Mouse (Mus musculus): ENCODE measurements around the gene Zfp654. TPM values are rescaled to one million over a fixed set of nuclear protein-coding genes. Genes with fewer than 3 reads are reported as not detected.

The Zfp654 gene
- polyA plus RNA-seq, 1 experiment from 2014 or later = 5.5 TPM

DNA sequence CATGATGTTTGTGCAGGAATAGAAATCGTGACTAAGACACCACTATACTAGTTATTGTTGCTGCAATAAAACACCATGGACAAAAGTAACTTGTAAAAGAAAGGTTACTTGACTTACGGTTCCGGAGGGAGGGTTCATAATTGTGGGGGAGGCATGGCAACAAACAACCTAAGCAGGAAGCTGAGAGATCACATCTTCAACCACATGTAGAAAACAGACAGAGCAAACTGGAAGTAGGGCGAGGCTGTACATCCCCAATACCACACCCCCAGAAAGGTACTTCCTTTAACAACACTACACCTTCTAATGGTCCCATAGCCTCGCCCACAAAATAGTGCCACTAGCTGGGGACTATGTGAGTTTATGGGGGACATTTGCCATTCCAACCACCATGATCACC, 51.1 kb downstream of the Zfp654 start:
- Histone ChIP-seq H3K9me3 (replicated peaks) (no peaks in the 10 kb centered on the region), H3K27ac (replicated peaks) (no peak overlapping the region), H3K36me3 (peaks cover 12% of the 10 kb centered on the region), H3K27me3 (ENCODE audit: low read depth, poor library complexity, severe bottlenecking) (no peaks in the 10 kb centered on the region), H3K4me1 (no peaks in the 10 kb centered on the region), H3K4me3 (no peak overlapping the region)
- WGBS = 95% methylated on average over 5 of the region's 5 CpGs
- no peak for DNase-seq (ENCODE audit: low spot score)

DNA sequence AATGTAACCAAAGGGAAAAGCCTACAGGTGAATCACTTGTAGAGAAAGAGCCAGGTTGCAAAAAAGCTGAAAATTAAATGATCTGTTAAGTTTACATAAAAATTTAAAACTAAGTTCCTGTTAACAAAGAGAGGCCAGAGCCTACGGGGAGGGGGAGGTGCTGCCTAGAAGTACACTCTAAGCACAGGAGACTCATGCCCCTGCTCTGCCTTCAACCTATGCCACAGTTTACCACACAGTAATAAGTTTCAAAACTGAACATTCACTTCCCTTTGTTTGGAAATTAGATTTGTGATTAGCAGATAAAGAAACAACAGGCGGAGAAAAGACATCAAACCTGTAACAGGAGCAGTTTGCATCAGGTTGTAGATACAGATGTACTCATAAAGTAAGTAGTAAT, 56.6 kb downstream of the Zfp654 start:
- 92% methylated on average over 2 of the region's 2 CpGs for WGBS
- no peak for DNase-seq (ENCODE audit: low spot score)
- H3K4me3 ChIP-seq = no peak overlapping the region
- H3K27ac ChIP-seq (replicated peaks) = no peak overlapping the region
- no peaks in the 10 kb centered on the region for H3K4me1 ChIP-seq
- peaks cover 7% of the 10 kb centered on the region for H3K36me3 ChIP-seq
- H3K9me3 ChIP-seq (replicated peaks) = no peaks in the 10 kb centered on the region
- H3K27me3 ChIP-seq (ENCODE audit: low read depth, poor library complexity, severe bottlenecking) = no peaks in the 10 kb centered on the region

DNA sequence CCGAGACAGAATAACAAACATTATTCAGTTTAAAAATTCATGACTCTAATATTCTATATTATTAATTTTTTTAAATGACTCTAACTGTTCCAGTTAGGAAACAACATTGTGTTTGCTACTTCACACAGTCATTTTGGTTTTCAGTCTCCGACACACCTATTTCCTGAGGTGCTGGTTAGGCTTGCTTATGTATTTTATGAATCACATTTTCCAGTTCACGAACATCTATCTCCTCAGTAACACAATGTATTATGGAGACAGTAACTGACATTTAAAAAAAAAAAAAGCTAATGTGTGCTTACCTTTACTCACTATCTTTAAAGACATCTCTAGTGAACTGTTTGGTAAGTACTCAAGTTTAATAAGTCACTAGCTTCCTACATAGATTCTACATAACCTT, 61.7 kb downstream of the Zfp654 start:
- Histone ChIP-seq H3K4me3 (no peak overlapping the region), H3K27me3 (ENCODE audit: low read depth, poor library complexity, severe bottlenecking) (no peaks in the 10 kb centered on the region), H3K27ac (replicated peaks) (no peak overlapping the region), H3K9me3 (replicated peaks) (no peaks in the 10 kb centered on the region), H3K36me3 (peaks cover 29% of the 10 kb centered on the region), H3K4me1 (no peaks in the 10 kb centered on the region)
- DNase-seq (ENCODE audit: low spot score) = no peak
- 97% methylated on average over 3 of the region's 3 CpGs for WGBS

DNA sequence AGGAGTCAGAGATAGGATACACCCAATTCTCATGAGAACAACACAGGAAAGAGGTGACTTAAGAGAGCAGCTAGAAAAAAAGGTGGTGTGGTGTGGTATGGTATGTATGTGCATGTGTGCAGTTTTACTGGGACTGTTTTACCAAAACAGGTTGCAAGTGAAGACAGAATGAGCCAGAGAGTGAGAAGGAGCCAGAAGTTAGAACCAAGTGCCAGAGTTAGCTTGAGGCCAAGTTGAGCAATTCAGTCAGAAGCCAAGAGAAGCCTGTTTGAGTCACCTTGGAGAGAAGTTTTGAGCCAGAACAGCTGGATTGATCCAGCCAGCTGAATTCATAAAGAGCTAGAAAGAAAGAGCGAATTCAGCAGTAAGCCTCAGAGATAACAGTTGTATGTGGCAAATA, 75.9 kb downstream of the Zfp654 start:
- Histone ChIP-seq H3K36me3 (peaks cover 6% of the 10 kb centered on the region; the same call in 1 of the 2 replicates), H3K4me1 (peaks cover 5% of the 10 kb centered on the region; the same call in 1 of the 2 replicates), H3K27ac (replicated peaks) (no peak overlapping the region), H3K4me3 (no peak overlapping the region), H3K9me3 (replicated peaks) (no peaks in the 10 kb centered on the region), H3K27me3 (ENCODE audit: low read depth, poor library complexity, severe bottlenecking) (no peaks in the 10 kb centered on the region)
- no peak for DNase-seq (ENCODE audit: low spot score)
- WGBS = 82% methylated on average over 1 of the region's 1 CpGs

DNA sequence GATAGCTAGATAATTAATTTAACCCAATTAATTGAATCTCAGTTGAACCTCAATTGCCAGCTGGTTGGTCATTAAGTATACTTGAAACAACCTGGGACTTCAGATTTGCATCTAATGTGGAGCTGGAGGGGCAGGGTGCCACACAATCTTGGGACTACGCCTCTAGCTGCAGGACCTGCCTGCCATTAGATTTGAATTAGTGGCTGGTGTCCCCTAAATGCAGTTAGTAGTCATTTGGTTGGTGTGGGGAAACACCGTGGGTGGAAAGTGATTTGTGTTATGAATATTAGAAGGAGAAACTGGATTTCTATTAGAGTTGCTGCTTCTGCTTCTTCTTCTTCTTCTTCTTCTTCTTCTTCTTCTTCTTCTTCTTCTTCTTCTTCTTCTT, 80.0 kb downstream of the Zfp654 start:
- peak overlapping the region; percentile 94 for H3K4me3 ChIP-seq
- no peak for DNase-seq (ENCODE audit: low spot score)
- peak overlapping the region; percentile 94 for H3K27ac ChIP-seq (replicated peaks)
- H3K36me3 ChIP-seq = peaks cover 23% of the 10 kb centered on the region
- H3K9me3 ChIP-seq (replicated peaks) = no peaks in the 10 kb centered on the region
- 89% methylated on average over 2 of the region's 2 CpGs for WGBS
- H3K4me1 ChIP-seq = peaks cover 14% of the 10 kb centered on the region
- no peaks in the 10 kb centered on the region for H3K27me3 ChIP-seq (ENCODE audit: low read depth, poor library complexity, severe bottlenecking)

DNA sequence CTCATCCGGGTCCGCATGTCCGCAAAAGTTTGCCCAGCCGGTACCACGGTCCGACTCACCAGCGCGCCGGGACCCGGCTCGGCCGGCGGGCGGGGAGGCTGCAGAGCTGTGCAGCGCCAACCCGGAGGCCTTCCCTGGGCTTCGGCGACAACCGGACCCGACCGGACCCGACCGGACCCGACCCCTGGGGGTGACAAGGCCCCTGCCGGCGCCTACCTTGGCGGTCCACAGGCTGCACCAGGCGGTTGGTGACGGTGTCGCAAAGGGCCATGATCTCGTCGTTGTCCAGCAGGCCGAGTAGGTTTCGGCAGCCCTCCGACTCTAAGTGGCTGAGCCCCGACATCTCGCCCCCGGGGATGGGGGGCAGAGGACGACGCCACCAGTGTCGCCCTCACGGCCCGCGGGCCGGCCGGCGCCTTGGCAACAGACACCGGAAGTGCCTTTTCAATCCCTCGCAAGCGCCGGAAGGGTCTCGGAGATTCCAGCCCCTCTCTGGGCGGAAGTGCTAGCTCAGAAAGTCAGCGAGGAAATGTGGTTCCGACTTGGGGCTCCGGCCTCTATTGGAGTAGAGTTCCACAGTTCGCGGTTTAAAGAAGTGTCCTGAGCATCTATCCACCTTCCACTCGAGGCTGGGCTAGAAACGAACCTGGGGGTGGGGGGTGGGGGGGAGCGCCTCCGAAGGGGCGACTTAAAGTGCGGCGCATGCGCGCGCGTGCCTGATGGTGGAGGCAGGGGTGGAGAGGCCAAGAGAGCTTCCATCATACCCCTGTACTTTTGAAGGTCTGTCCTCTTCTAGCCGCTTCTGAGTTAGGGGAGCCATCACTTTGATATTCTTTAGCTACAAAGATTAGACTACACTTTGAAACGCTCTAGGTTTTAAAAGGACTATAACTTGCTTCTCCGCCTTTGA, 80.7 kb downstream of the Zfp654 start, which contains the start of gene 4930453N24Rik:
Gene 4930453N24Rik, minus strand, starts transcription at position 641 of the 910 bp plus-strand sequence.
- peak within 1 kb of the TSS; percentile 94 for H3K4me3 ChIP-seq
- WGBS = 2% methylated on average over 72 of the region's 72 CpGs
- peak; percentile 90 for DNase-seq (ENCODE audit: low spot score)

DNA sequence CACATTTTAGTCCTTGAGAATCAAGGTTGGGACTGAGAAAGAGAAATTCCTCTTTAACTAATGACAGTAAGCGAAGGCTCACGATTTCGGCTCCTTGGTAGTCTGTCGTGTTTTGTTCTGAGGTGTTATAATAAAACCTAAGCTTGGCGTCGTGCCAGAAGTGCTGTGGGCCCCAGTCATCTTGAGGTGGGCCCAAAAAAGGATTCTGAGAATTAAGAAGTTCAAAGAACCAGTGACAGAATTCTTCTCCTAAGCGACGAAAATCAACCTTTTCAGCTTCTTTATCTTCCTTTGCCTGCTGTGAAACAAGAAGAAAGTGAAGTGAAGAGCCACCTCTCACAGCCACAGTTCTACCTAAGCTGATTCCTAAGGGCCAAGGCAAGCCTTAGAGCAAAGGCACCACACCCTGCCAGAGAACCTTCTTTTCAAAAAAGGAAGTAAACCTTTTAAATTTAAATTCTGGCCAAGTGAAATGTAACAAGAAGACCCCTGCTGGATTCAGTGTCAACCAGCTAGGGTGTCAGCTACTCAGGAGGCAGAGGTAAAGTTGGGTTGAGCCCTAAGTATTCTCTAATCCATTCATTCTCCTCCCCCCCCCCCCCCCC, 84.7 kb downstream of the Zfp654 start:
- H3K4me3 ChIP-seq = no peak overlapping the region
- DNase-seq (ENCODE audit: low spot score) = no peak
- H3K27ac ChIP-seq (replicated peaks) = no peak overlapping the region
- peaks cover 69% of the 10 kb centered on the region for H3K36me3 ChIP-seq
- peaks cover 23% of the 10 kb centered on the region for H3K9me3 ChIP-seq (replicated peaks)
- peaks cover 14% of the 10 kb centered on the region for H3K4me1 ChIP-seq
- 95% methylated on average over 8 of the region's 8 CpGs for WGBS
- H3K27me3 ChIP-seq (ENCODE audit: low read depth, poor library complexity, severe bottlenecking) = no peaks in the 10 kb centered on the region

More for the DNA sequence above, 80.7 kb downstream of the Zfp654 start, which contains the start of gene 4930453N24Rik:
- Histone ChIP-seq H3K9me3 (replicated peaks) (no peaks in the 10 kb centered on the region), H3K36me3 (peaks cover 30% of the 10 kb centered on the region), H3K27me3 (ENCODE audit: low read depth, poor library complexity, severe bottlenecking) (no peaks in the 10 kb centered on the region), H3K4me1 (peaks cover 14% of the 10 kb centered on the region), H3K27ac (replicated peaks) (peak within 1 kb of the TSS; percentile 94)

DNA sequence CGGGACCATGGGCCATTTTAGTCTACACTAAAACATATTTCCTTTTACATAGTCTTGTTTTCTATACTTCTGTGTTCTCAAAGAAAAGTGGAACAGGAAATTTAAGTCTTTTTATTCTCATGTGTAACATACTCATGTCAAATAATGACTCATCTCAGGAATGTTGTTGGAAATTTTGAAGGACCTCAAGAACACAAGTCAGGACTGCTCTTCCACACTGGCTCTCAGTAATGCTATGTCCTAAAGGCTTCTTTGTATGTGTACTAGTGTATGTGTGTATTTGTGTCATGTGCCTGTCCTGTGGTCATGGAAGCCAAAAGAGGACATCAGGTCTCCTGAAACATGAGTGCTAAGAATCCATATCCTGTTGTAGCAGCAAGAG, 92.2 kb downstream of the Zfp654 start:
- H3K27me3 ChIP-seq (ENCODE audit: low read depth, poor library complexity, severe bottlenecking) = no peaks in the 10 kb centered on the region
- no peak for DNase-seq (ENCODE audit: low spot score)
- H3K9me3 ChIP-seq (replicated peaks) = peaks cover 29% of the 10 kb centered on the region
- WGBS = 89% methylated on average over 1 of the region's 1 CpGs
- H3K36me3 ChIP-seq = peaks cover 40% of the 10 kb centered on the region
- no peaks in the 10 kb centered on the region for H3K4me1 ChIP-seq
- no peak overlapping the region for H3K27ac ChIP-seq (replicated peaks)
- H3K4me3 ChIP-seq = no peak overlapping the region

DNA sequence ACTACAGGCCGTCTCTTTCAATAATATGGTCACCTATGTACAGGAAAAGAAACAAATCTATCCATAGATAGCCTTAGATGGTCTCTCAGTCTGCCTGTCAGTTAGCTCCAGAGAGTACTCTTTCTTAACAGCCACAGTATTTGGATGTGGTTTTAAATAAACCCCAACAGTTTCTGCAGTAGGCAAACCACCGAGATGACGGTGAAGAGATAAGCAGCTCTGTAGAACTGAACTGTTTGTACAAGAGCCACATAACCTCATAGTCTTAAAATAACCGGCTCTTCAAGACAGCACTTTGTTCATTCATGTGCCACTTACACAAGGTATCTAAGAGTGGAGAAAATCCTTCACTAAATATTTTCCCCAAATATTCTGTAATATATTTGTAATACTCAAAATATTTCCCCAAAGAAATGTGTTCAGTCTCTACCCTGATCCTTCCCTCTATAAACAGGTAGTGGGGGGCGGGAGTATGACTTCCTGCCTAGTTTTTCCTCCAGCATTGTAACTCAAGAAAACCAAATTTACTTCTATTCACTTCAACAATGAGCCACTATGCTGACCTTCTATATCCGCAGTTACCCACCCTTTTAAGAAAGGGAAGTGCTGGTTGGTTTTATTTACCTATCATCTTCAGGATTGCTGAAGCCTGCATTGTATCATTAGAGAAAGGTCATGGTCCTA, 92.7 kb downstream of the Zfp654 start:
- Histone ChIP-seq H3K27ac (replicated peaks) (no peak overlapping the region), H3K27me3 (ENCODE audit: low read depth, poor library complexity, severe bottlenecking) (no peaks in the 10 kb centered on the region), H3K4me3 (no peak overlapping the region), H3K4me1 (0 out of 2 replicates have a peak, but pooled peaks cover 3% of the 10 kb centered on the region), H3K36me3 (peaks cover 34% of the 10 kb centered on the region), H3K9me3 (replicated peaks) (peaks cover 24% of the 10 kb centered on the region)
- 82% methylated on average over 6 of the region's 6 CpGs for WGBS
- no peak for DNase-seq (ENCODE audit: low spot score)

DNA sequence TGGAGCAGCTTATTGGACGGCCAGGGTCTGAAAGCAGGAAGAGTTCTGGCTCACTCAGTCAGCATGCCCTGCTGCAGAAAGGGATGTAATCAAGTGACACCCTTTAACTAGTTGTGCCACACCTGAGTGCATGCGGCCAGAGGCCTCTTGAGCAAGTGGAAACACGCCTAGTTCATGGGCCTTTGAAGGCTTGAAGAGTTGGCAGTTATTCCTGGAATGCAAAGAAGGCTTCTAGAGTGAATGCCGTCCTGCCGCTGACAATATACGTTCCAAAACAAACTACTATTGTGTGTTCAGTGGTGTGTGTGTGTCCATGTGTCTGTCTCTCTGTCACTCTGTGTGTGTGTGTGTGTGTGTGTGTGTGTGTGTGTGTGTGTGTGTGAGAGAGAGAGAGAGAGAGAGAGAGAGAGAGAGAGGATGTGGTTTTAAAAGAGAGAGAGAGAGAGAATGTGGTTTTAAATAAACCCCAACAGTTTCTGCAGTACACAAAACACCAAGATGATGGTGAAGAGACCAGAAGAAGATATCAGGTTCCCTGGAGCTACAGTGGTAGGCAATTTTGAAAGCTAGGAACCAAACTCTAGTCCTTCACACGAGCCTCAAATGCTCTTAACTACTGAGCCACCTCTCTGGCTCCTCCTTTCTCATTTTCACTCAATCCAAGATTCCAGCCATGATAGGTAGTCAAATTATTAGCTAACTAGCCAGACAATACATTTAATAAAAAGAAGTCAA, 93.6 kb downstream of the Zfp654 start:
- Histone ChIP-seq H3K4me3 (no peak overlapping the region), H3K27me3 (ENCODE audit: low read depth, poor library complexity, severe bottlenecking) (no peaks in the 10 kb centered on the region), H3K27ac (replicated peaks) (no peak overlapping the region), H3K36me3 (peaks cover 26% of the 10 kb centered on the region), H3K4me1 (0 out of 2 replicates have a peak, but pooled peaks cover 3% of the 10 kb centered on the region), H3K9me3 (replicated peaks) (peaks cover 15% of the 10 kb centered on the region)
- whole genome bisulfite sequencing = 91% methylated on average over 7 of the region's 7 CpGs
- DNase-seq (ENCODE audit: low spot score) = no peak

DNA sequence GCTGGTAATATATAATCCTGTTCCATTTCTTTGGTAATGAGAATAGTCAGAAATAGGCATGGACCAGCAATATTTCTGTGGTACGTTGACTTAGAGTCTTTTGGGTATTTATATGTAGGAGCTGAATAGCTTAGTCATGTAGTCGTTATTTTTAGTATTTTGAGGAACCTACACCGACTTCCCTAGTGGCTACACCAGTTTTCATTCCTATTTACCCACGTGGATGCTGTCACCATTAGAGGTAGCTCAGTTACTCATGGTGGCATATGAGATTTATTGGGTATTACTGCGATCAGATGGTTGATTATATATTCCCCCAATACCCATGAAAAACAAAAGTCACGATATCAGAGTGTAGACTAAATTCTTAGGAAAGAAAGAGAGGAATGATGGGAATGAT, 95.1 kb downstream of the Zfp654 start:
- H3K27me3 ChIP-seq (ENCODE audit: low read depth, poor library complexity, severe bottlenecking) = no peaks in the 10 kb centered on the region
- DNase-seq (ENCODE audit: low spot score) = no peak
- H3K9me3 ChIP-seq (replicated peaks) = 0 out of 2 replicates have a peak, but pooled peaks cover 6% of the 10 kb centered on the region
- peaks cover 11% of the 10 kb centered on the region for H3K36me3 ChIP-seq
- 0 out of 2 replicates have a peak, but pooled peaks cover 3% of the 10 kb centered on the region for H3K4me1 ChIP-seq
- 86% methylated on average over 6 of the region's 6 CpGs for WGBS
- no peak overlapping the region for H3K4me3 ChIP-seq
- H3K27ac ChIP-seq (replicated peaks) = no peak overlapping the region

DNA sequence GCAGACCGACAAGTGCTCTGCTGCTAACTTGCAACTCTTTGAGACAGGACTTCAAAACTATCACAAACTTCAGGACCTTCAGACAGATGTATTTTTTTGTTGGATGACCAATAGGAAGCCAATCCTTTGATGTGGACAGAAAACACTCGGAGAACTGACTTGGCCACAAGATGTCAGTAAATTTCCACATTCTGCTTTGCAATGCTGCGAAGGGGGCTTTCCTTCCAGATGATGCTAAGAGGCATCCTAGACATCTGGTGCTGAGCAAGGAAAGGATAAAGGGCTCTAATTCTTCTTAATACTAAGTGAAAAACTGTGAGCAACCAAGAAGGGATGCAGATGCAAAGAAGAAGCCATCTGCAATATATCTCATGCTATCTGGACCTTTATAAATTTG, 96.7 kb downstream of the Zfp654 start:
- Histone ChIP-seq H3K4me1 (0 out of 2 replicates have a peak, but pooled peaks cover 3% of the 10 kb centered on the region), H3K27ac (replicated peaks) (no peak overlapping the region), H3K36me3 (peaks cover 5% of the 10 kb centered on the region; the same call in 1 of the 2 replicates), H3K27me3 (ENCODE audit: low read depth, poor library complexity, severe bottlenecking) (no peaks in the 10 kb centered on the region), H3K9me3 (replicated peaks) (0 out of 2 replicates have a peak, but pooled peaks cover 6% of the 10 kb centered on the region), H3K4me3 (no peak overlapping the region)
- WGBS = 43% methylated on average over 3 of the region's 3 CpGs
- peak; percentile 43 for DNase-seq (ENCODE audit: low spot score)
